Mouse (Mus musculus) lung, postnatal 0 days (tissue): ENCODE results near the gene Mlf2.
A peak's percentile ranks its signal among the peaks of the same experiment; 100 is the strongest.

ENCODE experiments used
- CTCF ChIP-seq: IDR thresholded peaks from 2 replicates; pipeline ENCODE4 v1.5.1; 2016; ENCODE audit warnings: antibody characterized with exemption, mild to moderate bottlenecking
- EP300 ChIP-seq: IDR thresholded peaks from 2 replicates; pipeline ENCODE4 v1.6.1; 2016; ENCODE audit warnings: antibody characterized with exemption, mild to moderate bottlenecking, control low read depth

DNA sequence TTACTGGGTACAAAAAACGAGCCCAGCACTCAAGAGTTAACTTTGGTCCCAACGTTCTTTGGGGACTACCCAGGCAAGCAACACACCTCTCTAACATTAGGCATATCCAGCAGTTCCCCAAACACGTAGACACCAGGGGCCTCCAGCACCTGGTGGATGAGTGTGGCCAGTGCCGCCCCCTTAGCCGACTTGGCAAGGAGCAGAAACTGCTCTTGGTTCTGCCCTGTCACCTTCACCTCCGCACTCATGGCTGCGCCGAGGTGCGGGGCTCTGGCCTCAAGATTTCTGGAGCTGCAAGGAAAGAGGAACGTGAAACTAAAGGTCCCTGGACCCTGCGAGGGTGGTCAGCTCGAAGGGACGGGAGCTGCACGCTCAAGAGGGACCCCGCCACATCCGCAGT is 33.5 kb downstream of the Mlf2 start:
- TF ChIP-seq CTCF: peak; percentile 8; the same call in 1 of the 2 replicates
- TF ChIP-seq EP300: no peak
